Mouse (Mus musculus): ENCODE results near the gene Tmtc3. TPM values are rescaled to one million over a fixed set of nuclear protein-coding genes. Genes with fewer than 3 reads are reported as not detected.

The Tmtc3 gene
- total RNA-seq (2023) = 1.8 to 2.8 TPM (median 2.1 TPM) in 4 replicates

GRCm38 (mm10) chr10:100487097-100487978 lies at the start of gene Tmtc3, which contains the start of gene Cep290:
TSS of gene Tmtc3 (minus strand) at chr10:100487350.
TSS of gene Cep290 (plus strand) at chr10:100487558.

Other genes with a start within 250 kb of the Tmtc3 start
- not detected in 4 replicates for gene Gm4301, start 151.7 kb downstream of the Tmtc3 start, total RNA-seq (2023)
- gene Gm4302, start 146.5 kb downstream of the Tmtc3 start, total RNA-seq (2023) = not detected in 4 replicates
- gene Gm4303, start 141.4 kb downstream of the Tmtc3 start, total RNA-seq (2023) = not detected in 4 replicates
- gene Gm4305, start 136.3 kb downstream of the Tmtc3 start, total RNA-seq (2023) = not detected in 4 replicates
- gene Gm4307, start 126.0 kb downstream of the Tmtc3 start, total RNA-seq (2023) = not detected in 4 replicates
- not detected in 4 replicates for gene Gm4312, start 104.8 kb downstream of the Tmtc3 start, total RNA-seq (2023)
- gene Cep290, start 208 bp upstream of the Tmtc3 start, total RNA-seq (2023) = 2.6 to 5.5 TPM (median 4.0 TPM) in 4 replicates
- gene 4930430F08Rik, start 103.1 kb upstream of the Tmtc3 start, total RNA-seq (2023) = 4.3 to 8.6 TPM (median 5.4 TPM) in 4 replicates
- not detected in 4 replicates for gene 1700017N19Rik, start 103.1 kb upstream of the Tmtc3 start, total RNA-seq (2023)